Comparison of ENCODE assay signal across 35 mouse cellular contexts in genomic region chr5:136095089-136095488, GRCm38 (mm10). TPM values are rescaled to one million over a fixed set of nuclear protein-coding genes. Genes with fewer than 3 reads are reported as not detected.
"Had no signal": no experiment of that assay in that cellular context is flagged by ENCODE, and none has a peak within 500 bp of the region (broad histone marks: within the 10 kb centered on the region; RNA-seq: fewer than 3 reads in every experiment).

No protein-coding gene starts in this region.

- H3K4me2 ChIP-seq: heart, embryonic 11.5 days; heart, embryonic 13.5 days; heart, embryonic 15.5 days; hindbrain, embryonic 12.5 days; hindbrain, embryonic 14.5 days; intestine, embryonic 15.5 days; limb, embryonic 13.5 days; limb, embryonic 15.5 days; liver, embryonic 12.5 days had no signal

- H3K4me1 ChIP-seq: heart, embryonic 13.5 days; heart, embryonic 15.5 days; intestine, embryonic 15.5 days; limb, embryonic 13.5 days; limb, embryonic 15.5 days; liver, embryonic 12.5 days had no signal

- H3K9ac ChIP-seq: heart, embryonic 13.5 days; heart, embryonic 15.5 days; hindbrain, embryonic 12.5 days; hindbrain, embryonic 14.5 days; intestine, embryonic 15.5 days; limb, embryonic 13.5 days; limb, embryonic 15.5 days; liver, embryonic 12.5 days; liver, embryonic 14.5 days had no signal

- H3K4me3 ChIP-seq: heart, adult 2 months; heart, embryonic 13.5 days; heart, embryonic 15.5 days; hindbrain, embryonic 12.5 days; intestine, embryonic 15.5 days; layer of hippocampus, adult 2 months; limb, embryonic 13.5 days; limb, embryonic 15.5 days; liver, embryonic 12.5 days had no signal

- H3K27me3 ChIP-seq: intestine, embryonic 15.5 days; limb, embryonic 13.5 days; limb, embryonic 15.5 days had no signal

- H3K36me3 ChIP-seq: heart, embryonic 13.5 days; heart, embryonic 15.5 days; hindbrain, embryonic 12.5 days; intestine, embryonic 15.5 days; liver, embryonic 12.5 days had no signal

- H3K9me3 ChIP-seq: heart, embryonic 13.5 days; heart, embryonic 15.5 days; hindbrain, embryonic 12.5 days; intestine, embryonic 15.5 days; limb, embryonic 13.5 days; limb, embryonic 15.5 days; liver, embryonic 12.5 days had no signal

- DNase-seq: gastrocnemius, postnatal 14 days; gastrocnemius, postnatal 36 days; heart, adult 11 months; heart, adult 2 months; heart, postnatal 14 days; heart, postnatal 36 days; kidney, adult 2 months; kidney, adult 9 months; kidney, postnatal 10 days; kidney, postnatal 25 days; kidney, postnatal 4 days; left cerebral cortex, postnatal 4 days had no signal

- ATAC-seq: hindbrain, embryonic 16.5 days; inflammation-experienced regulatory T-cells, adult 6 months; intestine, embryonic 15.5 days; intestine, postnatal 0 days had no signal

- H3K27ac ChIP-seq: heart, adult 2 months; heart, embryonic 13.5 days; heart, embryonic 15.5 days; hindbrain, embryonic 12.5 days; hindbrain, embryonic 14.5 days; intestine, embryonic 15.5 days; layer of hippocampus, adult 2 months; limb, embryonic 13.5 days; limb, embryonic 15.5 days; liver, embryonic 12.5 days; liver, embryonic 14.5 days had no signal

RNA-seq across cellular contexts. Expression of gene Upk3bl, which starts 40.8 kb away (rescaled TPM):
- total RNA-seq: gastrocnemius, adult 18-20 months; gastrocnemius, adult 8-10 months; gastrocnemius, postnatal 36 days; heart, adult 2 months; heart, postnatal 14 days; heart, postnatal 36 days; hematopoietic stem cell, adult 5-6 weeks; layer of hippocampus, adult 2 months; layer of hippocampus, postnatal 10 days; layer of hippocampus, postnatal 36 days; left cerebral cortex, postnatal 10 days; left cerebral cortex, postnatal 25 days; left cerebral cortex, postnatal 4 days; liver, adult 2 months had no signal
- polyA plus RNA-seq: heart, adult 2 months; heart, postnatal 0 days; hindbrain, embryonic 14.5 days; hindbrain, embryonic 16.5 days; inflammation-experienced regulatory T-cells, adult 6 months; intestine, postnatal 0 days; liver, adult 2 months had no signal
